26 mouse cellular contexts compared by ENCODE assay signal in genomic region chrX:73356719-73357118, GRCm38 (mm10). TPM values are rescaled to one million over a fixed set of nuclear protein-coding genes. Genes with fewer than 3 reads are reported as not detected.
"Had no signal": no experiment of that assay in that cellular context is flagged by ENCODE, and none has a peak within 500 bp of the region (broad histone marks: within the 10 kb centered on the region; RNA-seq: fewer than 3 reads in every experiment).

No protein-coding gene starts in this region.

- H3K4me1 ChIP-seq: liver, embryonic 13.5 days; midbrain, embryonic 12.5 days; midbrain, embryonic 15.5 days; neural tube, embryonic 12.5 days; stomach, embryonic 15.5 days had no signal

- H3K27ac ChIP-seq: liver, embryonic 13.5 days; midbrain, embryonic 12.5 days; midbrain, embryonic 15.5 days; neural tube, embryonic 12.5 days; stomach, embryonic 15.5 days had no signal

- H3K27me3 ChIP-seq: liver, embryonic 13.5 days; midbrain, embryonic 12.5 days; midbrain, embryonic 15.5 days; neural tube, embryonic 12.5 days; stomach, embryonic 15.5 days had no signal

- ATAC-seq: midbrain, embryonic 15.5 days had no signal

- H3K9ac ChIP-seq: liver, embryonic 13.5 days; midbrain, embryonic 12.5 days; midbrain, embryonic 15.5 days; neural tube, embryonic 12.5 days; stomach, embryonic 15.5 days had no signal

- H3K4me3 ChIP-seq: liver, embryonic 13.5 days; midbrain, embryonic 12.5 days; midbrain, embryonic 15.5 days; neural tube, embryonic 12.5 days; stomach, embryonic 15.5 days had no signal

- DNase-seq: kidney, adult 18-20 months; kidney, adult 9 months; kidney, postnatal 14 days; kidney, postnatal 4 days; liver, embryonic 13.5 days; lung, adult 2 months; retina, postnatal 1 day; right cerebral cortex, postnatal 25 days; spleen, adult 18-20 months; thymus, adult 18-20 months; thymus, postnatal 14 days; thymus, postnatal 4 days had no signal

- H3K9me3 ChIP-seq: liver, embryonic 13.5 days; midbrain, embryonic 15.5 days; neural tube, embryonic 12.5 days; stomach, embryonic 15.5 days had no signal

- H3K4me2 ChIP-seq: liver, embryonic 13.5 days; midbrain, embryonic 12.5 days; midbrain, embryonic 15.5 days; neural tube, embryonic 12.5 days; stomach, embryonic 15.5 days had no signal

RNA-seq across cellular contexts. Expression of gene Gm45015, which starts 20.1 kb away (rescaled TPM):
- total RNA-seq: layer of hippocampus, adult 18-20 months; layer of hippocampus, postnatal 14 days; left cerebral cortex, postnatal 25 days; liver, adult 2 months; neutrophil, adult 5-6 weeks had no signal
- polyA plus RNA-seq: kidney, embryonic 16.5 days; limb, embryonic 11.5 days; limb, embryonic 14.5 days; liver, adult 2 months; liver, embryonic 13.5 days; liver, embryonic 16.5 days; lung, adult 2 months; lung, embryonic 16.5 days; midbrain, embryonic 12.5 days; midbrain, embryonic 15.5 days; neural tube, embryonic 12.5 days; stomach, embryonic 15.5 days had no signal

RNA-seq across cellular contexts. Expression of gene Gm18336, which starts 41.8 kb away (rescaled TPM):
- total RNA-seq: layer of hippocampus, adult 18-20 months; layer of hippocampus, postnatal 14 days; liver, adult 2 months; neutrophil, adult 5-6 weeks had no signal
- polyA plus RNA-seq: kidney, embryonic 16.5 days; limb, embryonic 11.5 days; limb, embryonic 14.5 days; liver, adult 2 months; liver, embryonic 13.5 days; liver, embryonic 16.5 days; lung, embryonic 16.5 days; midbrain, embryonic 12.5 days; midbrain, embryonic 15.5 days; neural tube, embryonic 12.5 days; stomach, embryonic 15.5 days had no signal

RNA-seq across cellular contexts. Expression of gene Zfp92, which starts 54.2 kb away (rescaled TPM):
- total RNA-seq: liver, adult 2 months; neutrophil, adult 5-6 weeks had no signal
- polyA plus RNA-seq: kidney, embryonic 16.5 days; liver, adult 2 months; liver, embryonic 13.5 days; liver, embryonic 16.5 days had no signal
